Mouse (Mus musculus): ENCODE data around the gene Six1. TPM values are rescaled to one million over a fixed set of nuclear protein-coding genes. Genes with fewer than 3 reads are reported as not detected.
"Not testable (repeated sequence)": the region's sequence is repeated elsewhere in the genome, so short reads cannot be mapped to it uniquely, and the experiment has no call there.

Gene Six1
- not detected in 2 replicates for polyA plus RNA-seq (2012)

GRCm38 (mm10) chr12:73053668-73054241 is at the start of gene Six1:
TSS of gene Six1 (minus strand) at chr12:73053887.
- Histone ChIP-seq H3K4me1 (ENCODE audit: control insufficient read depth) (peaks cover 3% of the 10 kb centered on the region), H3K4me3 (replicated peaks) (peak within 1 kb of the TSS; percentile 38), H3K9me3 (ENCODE audit: control insufficient read depth, low read length) (no peaks in the 10 kb centered on the region; the same call in 1 of the 2 replicates), H3K36me3 (ENCODE audit: control insufficient read depth) (no peaks in the 10 kb centered on the region), H3K27me3 (ENCODE audit: control insufficient read depth) (peaks cover 92% of the 10 kb centered on the region)
- TF ChIP-seq TAL1 (IDR thresholded peaks at IDR 0.05; ENCODE audit: low read length) = no peak
- TF ChIP-seq GATA1 (IDR thresholded peaks at IDR 0.05; ENCODE audit: low read length) = no peak

- Histone ChIP-seq H3K4me1 (ENCODE audit: control insufficient read depth) (no peaks in the 10 kb centered on the region), H3K27me3 (ENCODE audit: control insufficient read depth) (no peaks in the 10 kb centered on the region), H3K36me3 (ENCODE audit: control insufficient read depth) (no peaks in the 10 kb centered on the region), H3K4me3 (replicated peaks) (no peak overlapping the region), H3K9me3 (ENCODE audit: control insufficient read depth, low read length) (no peaks in the 10 kb centered on the region)
- TF ChIP-seq GATA1 (IDR thresholded peaks at IDR 0.05; ENCODE audit: low read length) (no peak), TAL1 (IDR thresholded peaks at IDR 0.05; ENCODE audit: low read length) (no peak)
Measured at GRCm38 (mm10) chr12:73098593-73098992, 44.9 kb upstream of the Six1 start.

GRCm38 (mm10) chr12:73096177-73096576 is 42.5 kb upstream of the Six1 start:
- H3K9me3 ChIP-seq (ENCODE audit: control insufficient read depth, low read length); H3K27me3 ChIP-seq (ENCODE audit: control insufficient read depth); H3K4me3 ChIP-seq (replicated peaks); H3K4me1 ChIP-seq (ENCODE audit: control insufficient read depth); H3K36me3 ChIP-seq (ENCODE audit: control insufficient read depth): not testable (repeated sequence)

GRCm38 (mm10) chr12:73094605-73095004 is 40.9 kb upstream of the Six1 start:
- H3K4me3 ChIP-seq (replicated peaks) = no peak overlapping the region
- no peaks in the 10 kb centered on the region for H3K9me3 ChIP-seq (ENCODE audit: control insufficient read depth, low read length)
- TF ChIP-seq TAL1 (IDR thresholded peaks at IDR 0.05; ENCODE audit: low read length) (no peak), GATA1 (IDR thresholded peaks at IDR 0.05; ENCODE audit: low read length) (no peak)
- peaks cover 2% of the 10 kb centered on the region for H3K4me1 ChIP-seq (ENCODE audit: control insufficient read depth)
- no peaks in the 10 kb centered on the region for H3K36me3 ChIP-seq (ENCODE audit: control insufficient read depth)
- H3K27me3 ChIP-seq (ENCODE audit: control insufficient read depth) = no peaks in the 10 kb centered on the region

DNA sequence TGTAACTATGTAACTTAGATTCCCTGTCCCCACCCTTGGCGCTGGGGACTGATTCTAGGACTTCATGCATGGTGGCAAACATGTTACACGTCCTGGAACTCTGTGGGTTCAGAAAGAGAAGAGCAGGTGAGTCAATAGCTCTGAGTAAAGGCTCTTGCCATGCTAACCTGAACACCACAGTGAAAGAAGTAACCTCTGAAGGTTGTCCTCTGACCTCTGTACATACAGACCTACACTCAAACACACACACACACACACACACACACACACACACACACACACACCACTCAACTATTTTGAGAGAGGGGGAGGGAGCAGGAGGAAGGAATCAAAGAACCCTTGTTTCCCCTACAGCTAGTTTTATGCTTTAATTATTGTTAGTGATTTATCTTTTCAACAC is 40.5 kb upstream of the Six1 start:
- Histone ChIP-seq H3K27me3 (ENCODE audit: control insufficient read depth) (no peaks in the 10 kb centered on the region), H3K4me3 (replicated peaks) (no peak overlapping the region), H3K36me3 (ENCODE audit: control insufficient read depth) (no peaks in the 10 kb centered on the region), H3K4me1 (ENCODE audit: control insufficient read depth) (peaks cover 6% of the 10 kb centered on the region), H3K9me3 (ENCODE audit: control insufficient read depth, low read length) (no peaks in the 10 kb centered on the region)
- TF ChIP-seq GATA1 (IDR thresholded peaks at IDR 0.05; ENCODE audit: low read length) = no peak
- no peak for TF ChIP-seq TAL1 (IDR thresholded peaks at IDR 0.05; ENCODE audit: low read length)

- Histone ChIP-seq H3K9me3 (ENCODE audit: control insufficient read depth, low read length) (no peaks in the 10 kb centered on the region), H3K4me3 (replicated peaks) (no peak overlapping the region), H3K4me1 (ENCODE audit: control insufficient read depth) (peaks cover 20% of the 10 kb centered on the region), H3K27me3 (ENCODE audit: control insufficient read depth) (peaks cover 4% of the 10 kb centered on the region), H3K36me3 (ENCODE audit: control insufficient read depth) (no peaks in the 10 kb centered on the region)
- TF ChIP-seq GATA1 (IDR thresholded peaks at IDR 0.05; ENCODE audit: low read length) (no peak), TAL1 (IDR thresholded peaks at IDR 0.05; ENCODE audit: low read length) (no peak)
Measured at GRCm38 (mm10) chr12:73090672-73091335, 37.1 kb upstream of the Six1 start.

- H3K4me1 ChIP-seq (ENCODE audit: control insufficient read depth) = peaks cover 20% of the 10 kb centered on the region
- peaks cover 5% of the 10 kb centered on the region for H3K27me3 ChIP-seq (ENCODE audit: control insufficient read depth)
- H3K9me3 ChIP-seq (ENCODE audit: control insufficient read depth, low read length) = no peaks in the 10 kb centered on the region
- no peak overlapping the region for H3K4me3 ChIP-seq (replicated peaks)
- TF ChIP-seq GATA1 (IDR thresholded peaks at IDR 0.05; ENCODE audit: low read length) (peak; percentile 17; the same call in 1 of the 2 replicates), TAL1 (IDR thresholded peaks at IDR 0.05; ENCODE audit: low read length) (no peak)
- H3K36me3 ChIP-seq (ENCODE audit: control insufficient read depth) = no peaks in the 10 kb centered on the region
Measured at GRCm38 (mm10) chr12:73088911-73089310, 35.2 kb upstream of the Six1 start.

DNA sequence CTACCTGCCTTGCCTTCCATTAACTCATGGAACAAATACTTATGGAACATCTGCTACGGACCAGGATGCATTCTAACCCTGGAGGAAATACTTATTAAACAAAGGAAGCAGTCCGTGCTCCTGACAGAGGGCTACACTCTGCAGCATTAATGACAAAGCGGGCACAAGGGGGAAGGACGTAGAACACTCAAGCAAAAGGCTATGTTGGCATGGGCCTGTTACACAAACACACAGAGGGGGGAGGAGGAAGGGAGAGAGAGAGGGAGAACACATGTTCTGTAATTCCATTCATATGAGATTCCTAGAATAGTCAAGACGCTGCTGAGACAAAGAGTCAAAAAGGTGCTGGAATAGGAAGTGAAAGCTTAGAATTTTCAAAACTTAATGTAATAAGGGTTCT is 34.8 kb upstream of the Six1 start:
- Histone ChIP-seq H3K27me3 (ENCODE audit: control insufficient read depth) (peaks cover 5% of the 10 kb centered on the region), H3K4me1 (ENCODE audit: control insufficient read depth) (peaks cover 20% of the 10 kb centered on the region), H3K36me3 (ENCODE audit: control insufficient read depth) (no peaks in the 10 kb centered on the region), H3K4me3 (replicated peaks) (peak overlapping the region; percentile 9), H3K9me3 (ENCODE audit: control insufficient read depth, low read length) (no peaks in the 10 kb centered on the region)
- TF ChIP-seq TAL1 (IDR thresholded peaks at IDR 0.05; ENCODE audit: low read length) = no peak
- no peak for TF ChIP-seq GATA1 (IDR thresholded peaks at IDR 0.05; ENCODE audit: low read length)

DNA sequence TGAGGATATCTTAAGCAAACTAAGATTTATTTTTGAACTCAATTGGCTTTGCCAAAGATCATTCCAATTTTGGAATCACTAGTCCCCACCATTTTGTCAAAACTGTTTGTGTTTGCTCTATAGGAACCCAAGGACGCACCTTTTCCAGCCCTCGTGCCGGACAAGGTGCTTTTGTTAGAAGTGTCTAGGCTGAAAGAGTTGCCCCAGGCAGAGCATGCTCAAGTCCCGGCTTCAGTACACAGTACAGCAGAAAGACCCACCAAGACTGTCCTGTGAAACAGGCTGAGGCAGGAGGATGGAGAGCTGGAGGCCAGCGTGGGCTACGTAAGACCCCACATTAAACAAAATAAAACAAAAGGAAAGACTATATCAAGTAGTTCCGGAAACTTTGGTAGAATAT is 33.4 kb upstream of the Six1 start:
- H3K9me3 ChIP-seq (ENCODE audit: control insufficient read depth, low read length) = no peaks in the 10 kb centered on the region
- H3K4me1 ChIP-seq (ENCODE audit: control insufficient read depth) = peaks cover 20% of the 10 kb centered on the region
- H3K27me3 ChIP-seq (ENCODE audit: control insufficient read depth) = peaks cover 5% of the 10 kb centered on the region
- TF ChIP-seq GATA1 (IDR thresholded peaks at IDR 0.05; ENCODE audit: low read length) (no peak), TAL1 (IDR thresholded peaks at IDR 0.05; ENCODE audit: low read length) (no peak)
- H3K36me3 ChIP-seq (ENCODE audit: control insufficient read depth) = no peaks in the 10 kb centered on the region
- H3K4me3 ChIP-seq (replicated peaks) = no peak overlapping the region

Measured in erythroblast, embryonic 14.5 days (primary cell).